Mouse (Mus musculus) megakaryocyte-erythroid progenitor cell, adult 5-6 weeks (primary cell): ENCODE data around the gene Pabpn1. TPM values are rescaled to one million over a fixed set of nuclear protein-coding genes. Genes with fewer than 3 reads are reported as not detected.

Source experiments
- ATAC-seq: replicated peaks from 2 replicates; pipeline ENCODE4 v1.8.0; 2016; ENCODE audit warnings: mild to moderate bottlenecking, inconsistent platforms; ENCODE audit not compliant: severe bottlenecking, poor library complexity, low FRiP score, low TSS enrichment
- total RNA-seq, 2 experiments: library from RNA; stranded (forward) in 1 of 2; stranded (reverse) in 1 of 2; fragments of 200-1000, 215-1000 nt in 1 of 2; fragments of >200 nt in 1 of 2; fragmentation: Nextera tagmentation in 1 of 2; gene quantifications; 2 replicates each; pipeline ENCODE4 v1.2.3; 2014 to 2017

The Pabpn1 gene
- total RNA-seq, 2 experiments from 2014 or later = 264 to 476 TPM

DNA sequence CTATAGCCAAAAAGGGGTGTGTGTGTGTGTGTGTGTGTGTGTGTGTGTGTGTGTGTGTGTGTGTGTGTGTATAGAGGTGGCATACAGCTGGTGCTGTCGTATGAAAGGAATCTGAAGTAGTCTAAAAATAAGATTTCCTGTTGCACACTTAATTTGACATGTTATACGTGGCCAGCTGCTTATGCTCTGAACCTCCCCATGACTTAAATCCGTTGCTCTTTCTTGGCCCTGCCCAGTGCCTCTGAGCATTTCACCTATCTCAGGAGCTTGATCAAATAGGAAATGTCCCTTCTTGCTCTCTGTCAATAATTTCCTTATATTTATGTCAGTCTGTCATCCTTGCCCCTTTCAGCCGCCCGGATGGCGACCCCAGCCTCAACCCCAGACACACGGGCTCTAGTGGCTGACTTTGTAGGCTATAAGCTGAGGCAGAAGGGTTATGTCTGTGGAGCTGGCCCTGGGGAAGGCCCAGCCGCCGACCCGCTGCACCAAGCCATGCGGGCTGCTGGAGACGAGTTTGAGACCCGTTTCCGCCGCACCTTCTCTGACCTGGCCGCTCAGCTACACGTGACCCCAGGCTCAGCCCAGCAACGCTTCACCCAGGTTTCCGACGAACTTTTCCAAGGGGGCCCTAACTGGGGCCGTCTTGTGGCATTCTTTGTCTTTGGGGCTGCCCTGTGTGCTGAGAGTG lies 8.1 kb upstream of the Pabpn1 start:
- no peak for ATAC-seq

GRCm38 (mm10) chr14:54885309-54885708 lies 7.0 kb upstream of the Pabpn1 start:
- no peak for ATAC-seq

DNA sequence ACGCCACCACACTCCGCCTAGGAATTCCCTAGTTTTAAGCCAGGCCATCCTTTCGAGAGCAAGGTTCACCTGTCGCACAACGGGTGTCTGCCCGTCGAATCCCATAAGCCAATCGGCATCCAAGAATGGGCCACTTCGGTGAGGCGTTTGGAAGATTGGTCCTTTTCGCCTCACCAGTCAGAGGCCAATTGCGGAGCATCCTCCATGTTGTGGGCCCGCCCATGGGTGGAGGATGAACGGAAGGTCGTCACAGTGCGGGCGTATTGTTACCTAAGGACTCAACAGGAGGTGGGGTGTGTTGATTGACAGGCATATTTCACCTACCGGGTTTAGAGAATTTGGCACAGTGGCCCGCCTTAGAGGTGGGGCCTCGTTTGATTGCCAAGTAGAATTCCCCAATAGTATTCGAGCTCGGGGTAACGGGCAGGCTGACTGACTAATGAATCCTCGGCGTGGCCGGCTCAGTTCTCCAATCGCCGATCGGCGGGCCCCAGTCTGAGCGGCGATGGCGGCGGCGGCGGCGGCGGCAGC lies 1.4 kb downstream of the Pabpn1 start:
- ATAC-seq = peak; percentile 100

DNA sequence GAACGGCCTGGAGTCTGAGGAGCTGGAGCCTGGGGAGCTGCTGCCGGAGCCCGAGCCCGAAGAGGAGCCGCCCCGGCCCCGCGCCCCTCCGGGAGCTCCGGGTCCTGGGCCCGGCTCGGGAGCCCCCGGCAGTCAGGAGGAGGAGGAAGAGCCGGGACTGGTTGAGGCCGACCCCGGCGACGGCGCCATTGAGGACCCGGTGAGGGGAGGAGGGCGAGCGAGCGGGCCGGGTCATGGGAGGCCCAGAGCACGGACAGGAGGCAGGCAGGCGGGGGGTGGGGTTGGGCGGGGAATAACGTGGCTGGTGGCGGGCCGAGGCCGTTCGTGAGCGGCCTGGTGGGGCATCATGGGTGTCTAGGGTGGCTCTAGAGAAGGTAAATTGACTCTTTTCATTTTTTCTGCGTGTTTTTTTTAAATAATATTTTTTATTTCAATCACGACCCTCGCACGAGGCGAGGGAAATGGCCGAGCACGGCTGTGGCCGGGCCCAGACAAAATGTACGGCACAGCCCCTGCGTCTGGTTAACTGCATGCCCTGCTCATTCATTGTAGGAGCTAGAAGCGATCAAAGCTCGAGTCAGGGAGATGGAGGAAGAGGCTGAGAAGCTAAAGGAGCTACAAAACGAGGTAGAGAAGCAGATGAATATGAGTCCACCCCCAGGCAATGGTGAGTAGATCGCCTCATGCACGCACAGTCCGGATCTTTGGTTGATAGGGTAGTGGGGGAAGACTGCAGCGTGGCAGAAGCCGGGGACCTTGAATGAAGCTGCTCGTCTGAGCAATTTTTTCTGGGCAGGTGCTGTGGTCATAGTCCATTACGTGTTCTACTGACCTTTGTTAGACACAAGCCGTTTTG lies 2.2 kb downstream of the Pabpn1 start:
- ATAC-seq = no peak

- ATAC-seq = no peak
Measured at GRCm38 (mm10) chr14:54897445-54897844, 5.1 kb downstream of the Pabpn1 start.

DNA sequence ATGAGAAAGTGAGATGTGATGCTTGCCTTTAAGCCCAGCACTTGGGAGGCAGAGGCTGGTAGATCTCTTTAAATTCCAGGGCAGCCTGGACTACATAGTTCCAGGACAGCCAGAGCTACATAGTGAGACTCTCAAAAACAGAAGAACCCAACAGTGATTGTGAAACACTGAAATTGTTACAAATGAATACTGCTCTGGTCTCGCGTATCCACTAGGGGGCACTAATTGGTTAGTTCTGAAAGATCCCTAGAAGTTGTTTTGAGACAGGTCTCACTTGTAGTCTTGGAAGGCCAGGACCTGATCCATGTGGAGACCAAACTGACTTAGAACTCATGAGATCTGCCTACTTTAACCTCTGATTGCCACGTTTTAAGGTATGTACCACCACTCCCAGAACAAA lies 8.1 kb downstream of the Pabpn1 start:
- ATAC-seq = peak; percentile 70

- ATAC-seq = no peak
Measured at GRCm38 (mm10) chr14:54903641-54904040, 11.3 kb downstream of the Pabpn1 start.

GRCm38 (mm10) chr14:54908682-54909081 lies 16.4 kb downstream of the Pabpn1 start:
- no peak for ATAC-seq

DNA sequence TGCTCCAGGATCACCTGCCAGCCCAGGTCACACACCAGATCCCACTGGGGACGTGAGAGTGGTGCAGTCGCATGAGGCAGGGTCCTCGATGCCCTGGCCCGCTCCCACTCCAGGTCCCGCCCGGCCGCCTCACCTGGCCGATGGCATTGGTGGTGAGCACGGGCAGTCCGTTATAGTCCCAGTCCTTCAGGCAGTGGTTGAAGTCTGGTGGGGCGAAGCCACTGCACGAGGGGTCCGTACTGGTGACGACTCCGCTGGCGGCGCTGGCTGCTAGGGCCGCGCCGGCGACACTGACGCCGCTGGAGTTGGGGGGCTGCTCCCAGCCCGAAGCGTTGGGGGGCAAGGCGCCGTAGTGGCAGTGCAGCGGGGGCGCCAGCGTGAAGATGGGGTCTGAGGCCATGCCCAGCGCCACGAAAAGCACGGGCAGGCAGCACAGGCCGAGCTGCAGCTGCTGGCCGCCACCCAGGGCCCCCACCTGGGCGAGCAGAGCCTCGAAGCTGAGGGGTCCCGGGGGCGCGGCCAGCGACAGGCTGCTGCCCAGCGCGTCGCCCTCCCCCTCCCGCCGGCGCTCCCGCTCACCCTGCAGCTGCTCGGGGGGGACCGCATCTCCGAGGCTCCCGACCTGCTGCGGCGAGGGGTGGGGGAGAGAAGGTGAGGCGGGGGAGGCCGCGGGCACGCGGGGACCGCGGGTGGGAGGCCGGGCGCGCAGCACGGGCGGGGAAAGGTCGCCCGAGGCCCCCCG lies 20.0 kb downstream of the Pabpn1 start:
- ATAC-seq = no peak

DNA sequence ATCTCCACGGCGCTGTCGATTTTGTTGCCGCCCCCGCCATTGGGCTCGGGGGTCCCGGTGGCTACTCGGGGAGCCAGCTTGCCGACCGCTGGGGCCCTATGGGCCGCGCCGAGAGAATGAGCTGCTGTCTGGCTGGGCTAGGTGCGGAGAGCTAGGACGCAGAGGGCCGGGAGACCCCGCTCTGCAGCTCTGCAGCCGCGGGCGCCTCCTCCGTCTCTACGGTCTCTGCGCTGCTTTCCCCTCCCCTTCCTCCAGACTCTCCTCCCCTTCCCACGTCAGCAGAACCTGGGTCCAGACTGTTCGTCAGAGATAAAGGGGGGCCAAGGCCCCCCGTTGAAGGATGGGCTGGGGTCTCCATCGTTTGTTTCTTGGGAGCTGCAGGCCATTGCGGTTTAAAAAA lies 20.6 kb downstream of the Pabpn1 start, which contains the start of gene Slc22a17:
Slc22a17 (minus strand) TSS at position 247 of the 400 bp plus-strand sequence.
- ATAC-seq = no peak

GRCm38 (mm10) chr14:54913343-54913742 lies 21.0 kb downstream of the Pabpn1 start:
- ATAC-seq = no peak

DNA sequence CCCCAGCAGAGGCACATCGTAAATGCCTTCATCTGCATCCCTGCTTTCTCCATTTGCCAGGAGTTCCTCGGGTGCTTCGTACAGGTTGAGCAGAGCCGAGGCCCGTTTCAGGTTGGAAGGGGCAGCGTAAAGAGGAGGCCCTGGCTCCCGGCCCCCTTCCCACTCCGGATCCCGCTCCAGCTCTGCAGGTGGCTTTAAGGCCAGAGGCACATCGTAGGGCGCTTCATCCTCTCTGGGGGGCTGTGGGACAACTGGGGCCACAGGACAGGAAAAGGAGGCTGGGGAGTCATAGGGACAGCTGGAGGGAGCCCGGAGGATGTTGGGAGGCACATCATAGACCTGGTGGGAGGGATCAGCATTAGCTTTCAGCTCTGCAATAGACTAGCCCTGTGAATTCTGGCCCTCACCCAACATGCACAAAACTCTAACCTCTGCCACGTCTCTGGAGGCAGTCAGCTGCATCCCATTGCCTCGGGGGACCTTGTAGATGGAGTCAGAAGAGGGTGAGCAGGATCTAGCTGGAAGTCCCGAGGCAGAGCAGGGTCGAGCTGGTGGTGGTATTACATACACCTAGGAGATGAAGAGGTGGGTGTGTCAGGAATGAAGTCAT lies 27.9 kb downstream of the Pabpn1 start:
- no peak for ATAC-seq

DNA sequence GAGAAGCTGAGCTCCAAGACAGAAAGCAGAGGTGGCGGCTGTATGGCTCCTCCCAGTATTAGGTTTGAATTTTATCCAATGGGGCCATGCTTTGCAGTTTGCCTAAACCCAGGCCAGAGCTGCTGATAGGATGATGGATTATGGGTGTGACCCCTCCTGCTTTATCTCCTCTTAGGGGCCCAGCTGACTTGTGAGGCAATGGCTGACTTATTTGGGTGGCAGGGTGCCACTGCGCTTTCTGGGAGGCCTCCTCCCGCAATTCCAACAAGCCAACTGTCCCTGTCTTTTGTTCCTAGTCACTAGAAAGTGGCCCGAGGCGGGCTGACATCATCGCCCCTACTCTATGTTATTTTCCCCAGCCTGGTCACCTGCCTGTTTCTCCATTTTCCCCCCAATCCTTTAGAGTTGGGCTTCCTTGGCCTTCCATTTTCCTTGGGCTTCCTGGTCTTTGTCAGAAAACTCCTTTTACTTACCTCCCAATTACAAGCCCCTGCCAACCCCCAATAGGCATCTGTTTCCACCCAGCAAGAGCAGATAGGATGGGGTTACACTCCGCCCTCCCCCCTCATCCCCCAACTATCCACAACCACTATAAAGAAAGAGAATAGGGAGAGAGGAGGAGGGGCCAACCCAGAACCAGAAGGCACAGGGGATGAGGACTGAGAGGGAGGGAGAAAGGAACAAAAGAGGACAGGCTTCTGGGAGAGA lies 32.5 kb downstream of the Pabpn1 start:
- peak; percentile 54 for ATAC-seq

DNA sequence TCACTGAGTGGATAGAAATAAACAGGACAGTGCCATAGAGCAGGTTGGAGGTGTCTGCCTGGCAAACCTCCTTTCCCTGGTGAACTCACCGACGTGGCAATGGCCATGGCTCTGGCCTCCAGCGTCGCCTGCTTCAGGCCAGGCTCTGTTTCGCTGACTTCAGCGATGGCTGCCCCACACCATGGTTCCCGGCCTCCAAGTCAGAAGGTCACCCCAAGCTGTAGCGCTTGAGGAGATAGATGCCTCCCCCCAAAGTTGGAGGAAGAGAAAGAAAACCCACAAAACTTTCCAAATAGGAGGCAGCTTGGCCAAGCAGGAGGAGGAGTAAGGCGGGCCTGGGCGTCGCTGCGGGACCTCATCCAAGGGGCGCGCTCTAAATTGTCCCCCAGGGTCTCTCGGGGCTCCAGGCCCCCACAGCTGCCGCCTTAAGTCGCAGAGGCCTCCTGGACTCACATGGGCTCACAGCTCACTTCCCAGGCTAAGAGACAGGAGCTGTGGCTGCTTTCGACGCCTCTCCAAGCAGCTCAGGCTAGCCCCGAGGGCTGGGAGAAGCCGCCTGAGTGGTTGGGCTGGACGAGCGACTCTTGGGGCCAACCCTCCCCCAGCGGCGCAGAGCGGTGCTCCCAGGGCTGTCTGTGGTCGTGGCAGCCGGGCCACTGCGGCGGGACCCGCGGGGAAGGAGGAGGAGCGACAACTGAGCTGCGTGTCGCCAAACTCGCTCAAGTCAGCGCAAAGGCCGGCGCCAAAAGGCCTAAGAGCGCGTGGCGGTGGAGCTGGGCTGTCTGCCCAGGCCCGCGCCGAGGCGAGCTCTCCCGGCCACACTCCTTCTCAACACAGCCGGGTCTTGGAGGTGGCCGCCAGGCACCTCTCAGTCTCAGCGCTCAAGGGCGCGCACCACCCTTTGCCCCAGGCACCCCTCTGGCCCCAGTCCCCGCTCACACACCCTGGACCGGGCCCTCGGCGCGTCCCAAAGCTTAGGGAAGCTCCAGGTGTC lies 33.3 kb downstream of the Pabpn1 start, which contains the start of gene Efs:
Efs (minus strand) TSS at position 778 of the 994 bp plus-strand sequence.
- ATAC-seq = no peak

GRCm38 (mm10) chr14:54926401-54927158 lies 34.3 kb downstream of the Pabpn1 start:
- no peak for ATAC-seq

DNA sequence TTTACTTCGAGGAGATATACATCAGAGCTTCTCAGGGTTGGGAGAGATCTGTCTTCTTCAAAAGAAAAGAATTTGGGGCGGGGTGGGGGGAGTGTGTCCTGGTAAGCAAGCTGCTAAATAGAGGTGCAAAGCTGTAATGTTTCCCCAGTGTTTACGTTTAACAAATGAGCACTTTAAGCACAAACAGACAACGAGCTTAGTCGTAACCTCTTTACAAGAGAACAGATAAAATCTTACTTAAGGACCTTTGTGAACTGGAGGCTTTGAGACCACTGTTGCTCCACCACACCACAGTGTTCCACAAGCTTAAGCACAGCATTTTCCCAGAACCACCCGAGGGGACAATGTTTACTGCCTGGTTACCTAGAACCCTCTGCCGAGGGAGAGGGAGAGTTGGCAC lies 35.0 kb downstream of the Pabpn1 start:
- ATAC-seq = no peak

DNA sequence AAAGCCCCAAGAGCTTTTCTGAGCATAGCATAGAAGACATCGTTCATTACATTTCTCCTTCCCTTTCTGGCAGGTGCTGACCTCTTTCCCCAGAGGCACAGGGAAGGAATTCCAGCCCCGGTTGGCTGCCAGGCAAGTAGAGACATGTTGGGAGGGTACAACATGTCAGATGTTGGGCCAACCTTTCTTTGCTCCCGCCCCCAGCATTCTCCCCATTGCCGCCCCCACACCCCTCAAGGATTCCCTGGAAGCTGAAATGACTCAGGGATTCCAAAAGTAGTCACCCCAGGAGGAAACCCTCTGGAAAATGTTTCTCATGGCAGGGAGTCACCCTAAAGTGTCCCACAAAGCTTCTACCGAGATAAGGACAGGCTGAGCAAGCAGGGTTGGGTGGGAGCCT lies 37.5 kb downstream of the Pabpn1 start:
- no peak for ATAC-seq
